Mouse (Mus musculus): Measurements from ENCODE around the gene Col9a1. TPM values are rescaled to one million over a fixed set of nuclear protein-coding genes. Genes with fewer than 3 reads are reported as not detected.
A peak's percentile ranks its signal among the peaks of the same experiment; 100 is the strongest.

Gene Col9a1
- polyA plus RNA-seq, 1 experiment from 2014 or later: 18.5 TPM

DNA sequence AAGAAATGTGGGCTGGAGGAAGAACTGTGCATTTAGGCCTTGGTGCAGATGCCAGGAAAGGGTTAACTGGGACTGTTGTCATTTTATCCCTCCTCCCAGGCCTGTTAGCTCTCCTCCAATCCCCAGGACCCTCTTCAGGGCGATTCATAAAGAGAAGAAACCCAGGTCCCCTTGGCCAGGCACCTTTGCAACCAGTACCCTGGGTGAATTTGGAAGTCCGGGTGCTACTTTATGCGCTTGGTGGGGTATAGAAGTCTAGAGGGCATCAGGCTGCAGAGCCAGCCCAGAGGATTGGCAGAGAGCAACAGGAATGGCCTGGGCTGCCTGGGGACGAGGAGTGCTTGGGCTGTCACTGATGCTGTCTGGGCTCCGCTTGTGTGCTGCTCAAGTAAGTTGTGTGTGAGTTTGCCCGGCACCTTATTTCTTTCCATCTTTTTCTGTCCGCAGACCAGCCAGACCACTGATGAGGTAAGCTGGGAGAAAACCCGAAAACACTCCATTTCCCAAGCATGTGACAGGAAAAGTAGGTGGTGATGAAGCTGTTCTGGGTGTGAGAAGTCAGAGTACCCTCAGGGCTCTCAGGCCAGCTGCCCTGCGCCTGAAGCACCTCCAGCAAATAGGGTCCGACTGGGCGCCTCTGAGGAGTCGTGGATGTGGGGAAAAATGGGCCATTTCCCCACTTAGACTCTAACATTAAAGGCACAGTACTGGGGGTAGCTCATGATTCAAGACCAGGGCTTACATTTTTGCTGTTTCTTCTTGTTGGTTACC is 17.8 kb downstream of the Col9a1 start:
- peaks cover 16% of the 10 kb centered on the region; the same call in 1 of the 2 replicates for H3K4me1 ChIP-seq (ENCODE audit: control insufficient read depth, insufficient read depth, low read length)
- peak overlapping the region; percentile 28 for H3K4me3 ChIP-seq (ENCODE audit: low read depth, low read length)
- H3K9me3 ChIP-seq (replicated peaks; ENCODE audit: control insufficient read depth, low read length): no peaks in the 10 kb centered on the region
- H3K27ac ChIP-seq (ENCODE audit: low read depth, low read length): peak overlapping the region; percentile 57
- no peaks in the 10 kb centered on the region for H3K36me3 ChIP-seq (ENCODE audit: control insufficient read depth, insufficient read depth, low read length)
- 26% methylated on average over 12 of the region's 12 CpGs for WGBS (ENCODE audit: insufficient replicate concordance)
- H3K27me3 ChIP-seq (ENCODE audit: control insufficient read depth, insufficient read depth, low read length): no peaks in the 10 kb centered on the region
- no peak for ATAC-seq (replicated peaks; ENCODE audit: insufficient number of reproducible peaks, low FRiP score, low TSS enrichment)
- peak overlapping the region; percentile 48 for H3K4me2 ChIP-seq
- peak overlapping the region; percentile 24; the same call in 1 of the 2 replicates for H3K9ac ChIP-seq (ENCODE audit: low read depth, low read length)

DNA sequence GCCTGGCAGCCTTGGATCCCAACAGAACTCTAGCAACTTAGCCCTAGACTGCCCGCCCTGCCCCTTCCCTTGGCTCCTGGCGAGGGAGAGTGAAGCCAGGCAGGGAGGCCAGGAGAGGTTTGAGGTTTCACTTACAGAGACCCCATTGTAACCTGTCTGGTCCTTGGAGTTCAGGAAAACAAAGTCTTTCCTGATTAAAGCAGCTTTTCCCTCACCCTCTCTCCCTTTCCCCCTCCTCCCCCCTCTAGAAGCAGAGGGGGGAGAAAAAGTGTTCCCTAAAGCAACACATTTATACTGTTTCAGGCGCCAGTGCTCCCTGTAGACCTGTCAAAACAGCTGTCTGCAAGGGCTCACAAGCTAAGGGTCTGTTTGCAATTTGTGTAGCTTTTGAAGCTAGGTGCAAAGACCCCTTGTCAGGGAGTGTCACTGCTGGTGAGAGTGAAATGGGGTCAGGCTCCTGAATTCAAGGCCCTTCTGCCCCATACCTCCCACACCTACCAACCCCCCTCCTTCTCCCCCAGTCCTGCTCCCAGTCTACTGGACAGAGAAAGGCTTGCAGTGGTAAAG is 18.6 kb downstream of the Col9a1 start:
- Histone ChIP-seq H3K36me3 (ENCODE audit: control insufficient read depth, insufficient read depth, low read length) (no peaks in the 10 kb centered on the region), H3K4me3 (ENCODE audit: low read depth, low read length) (peak overlapping the region; percentile 28; the same call in 1 of the 2 replicates), H3K4me2 (peak overlapping the region; percentile 48), H3K27ac (ENCODE audit: low read depth, low read length) (peak overlapping the region; percentile 57; the same call in 1 of the 2 replicates), H3K27me3 (ENCODE audit: control insufficient read depth, insufficient read depth, low read length) (no peaks in the 10 kb centered on the region), H3K9ac (ENCODE audit: low read depth, low read length) (peak overlapping the region; percentile 24; the same call in 1 of the 2 replicates), H3K4me1 (ENCODE audit: control insufficient read depth, insufficient read depth, low read length) (peaks cover 16% of the 10 kb centered on the region; the same call in 1 of the 2 replicates), H3K9me3 (replicated peaks; ENCODE audit: control insufficient read depth, low read length) (no peaks in the 10 kb centered on the region)
- 20% methylated on average over 3 of the region's 3 CpGs for WGBS (ENCODE audit: insufficient replicate concordance)
- peak; percentile 49 for ATAC-seq (replicated peaks; ENCODE audit: insufficient number of reproducible peaks, low FRiP score, low TSS enrichment)

DNA sequence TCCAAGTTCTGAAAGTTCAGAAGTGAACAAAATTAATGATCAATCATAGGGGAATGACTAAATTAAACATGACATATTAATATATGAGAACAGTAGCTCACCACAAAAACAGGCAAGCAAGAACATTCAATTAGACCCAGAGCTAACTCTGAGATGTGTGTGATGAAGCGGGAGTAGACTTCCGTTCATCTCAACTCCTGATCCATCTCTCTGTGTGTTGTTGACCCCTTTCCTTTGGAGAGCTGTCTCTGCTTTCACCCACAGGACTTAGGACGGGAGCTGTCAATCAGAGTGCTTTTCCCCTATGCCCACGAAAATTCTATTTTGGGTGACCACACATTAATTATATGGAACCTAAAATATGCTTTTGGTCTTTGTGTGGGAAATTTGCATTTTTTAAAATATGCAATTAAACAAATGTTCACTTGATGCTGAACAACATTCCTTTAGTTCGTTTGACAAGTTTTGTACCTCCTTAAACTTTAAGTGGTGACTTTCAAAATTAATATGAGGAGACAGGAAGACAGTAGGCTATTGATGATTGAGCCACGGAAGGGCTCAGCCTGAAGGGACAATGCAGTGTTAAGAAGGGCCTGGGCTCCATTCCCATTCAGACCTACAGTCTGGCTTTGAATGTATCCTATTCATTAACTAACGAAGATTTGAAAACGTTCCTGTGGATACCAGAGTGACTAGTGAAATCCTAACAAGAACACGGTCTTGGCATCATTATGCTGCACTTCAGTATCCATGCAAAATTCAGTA is 34.4 kb downstream of the Col9a1 start:
- Histone ChIP-seq H3K9ac (ENCODE audit: low read depth, low read length) (no peak overlapping the region), H3K9me3 (replicated peaks; ENCODE audit: control insufficient read depth, low read length) (no peaks in the 10 kb centered on the region; the same call in 1 of the 2 replicates), H3K4me1 (ENCODE audit: control insufficient read depth, insufficient read depth, low read length) (no peaks in the 10 kb centered on the region), H3K27me3 (ENCODE audit: control insufficient read depth, insufficient read depth, low read length) (no peaks in the 10 kb centered on the region), H3K36me3 (ENCODE audit: control insufficient read depth, insufficient read depth, low read length) (peaks cover 3% of the 10 kb centered on the region; the same call in 1 of the 2 replicates), H3K27ac (ENCODE audit: low read depth, low read length) (no peak overlapping the region), H3K4me3 (ENCODE audit: low read depth, low read length) (no peak overlapping the region), H3K4me2 (no peak overlapping the region)
- WGBS (ENCODE audit: insufficient replicate concordance): 74% methylated on average over 9 of the region's 9 CpGs
- ATAC-seq (replicated peaks; ENCODE audit: insufficient number of reproducible peaks, low FRiP score, low TSS enrichment): no peak

DNA sequence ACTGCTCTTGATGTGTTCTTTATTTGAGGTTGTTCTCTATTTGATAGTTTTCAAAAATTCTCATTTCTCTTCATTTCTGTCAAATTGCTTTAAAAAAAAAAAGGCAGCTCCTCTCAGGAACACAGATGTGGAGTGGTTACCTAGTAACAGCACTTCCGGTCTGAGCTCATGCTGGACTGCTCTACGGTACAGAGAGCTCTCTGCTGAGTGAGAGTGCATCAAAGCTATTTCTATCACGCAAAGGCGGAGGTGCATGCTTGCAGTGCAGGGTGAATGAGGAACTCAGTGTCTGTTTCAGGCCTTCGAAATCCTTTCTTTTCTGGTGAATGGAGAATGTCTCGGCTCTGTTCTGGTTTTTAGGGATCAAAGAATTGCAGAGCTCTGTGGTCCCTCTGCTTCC is 41.6 kb downstream of the Col9a1 start:
- no peak for ATAC-seq (replicated peaks; ENCODE audit: insufficient number of reproducible peaks, low FRiP score, low TSS enrichment)
- H3K27ac ChIP-seq (ENCODE audit: low read depth, low read length): no peak overlapping the region
- no peaks in the 10 kb centered on the region for H3K9me3 ChIP-seq (replicated peaks; ENCODE audit: control insufficient read depth, low read length)
- no peak overlapping the region for H3K9ac ChIP-seq (ENCODE audit: low read depth, low read length)
- no peak overlapping the region for H3K4me2 ChIP-seq
- 48% methylated on average over 6 of the region's 6 CpGs for WGBS (ENCODE audit: insufficient replicate concordance)
- H3K4me3 ChIP-seq (ENCODE audit: low read depth, low read length): no peak overlapping the region
- H3K36me3 ChIP-seq (ENCODE audit: control insufficient read depth, insufficient read depth, low read length): no peaks in the 10 kb centered on the region
- H3K27me3 ChIP-seq (ENCODE audit: control insufficient read depth, insufficient read depth, low read length): no peaks in the 10 kb centered on the region
- H3K4me1 ChIP-seq (ENCODE audit: control insufficient read depth, insufficient read depth, low read length): peaks cover 2% of the 10 kb centered on the region; the same call in 1 of the 2 replicates

DNA sequence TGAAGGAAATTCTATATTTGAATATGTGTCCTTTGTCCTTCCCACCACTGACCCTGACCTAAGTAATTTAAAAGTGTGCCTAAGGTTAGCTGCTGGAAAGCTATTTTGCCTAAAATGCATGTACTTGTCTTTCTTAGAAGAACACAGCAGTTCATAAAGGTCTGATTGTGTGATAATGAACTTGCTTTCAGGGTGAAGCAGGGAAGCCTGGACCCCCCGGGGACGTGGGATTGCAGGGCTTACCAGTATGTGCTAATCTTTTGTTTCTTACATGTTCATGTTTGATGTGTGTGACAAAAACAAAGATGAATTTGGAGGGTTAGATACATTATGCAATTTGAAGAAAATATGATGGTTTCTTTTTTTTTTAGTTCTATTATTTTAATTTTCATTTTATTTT is 44.8 kb downstream of the Col9a1 start:
- H3K4me1 ChIP-seq (ENCODE audit: control insufficient read depth, insufficient read depth, low read length): peaks cover 2% of the 10 kb centered on the region; the same call in 1 of the 2 replicates
- WGBS (ENCODE audit: insufficient replicate concordance): 79% methylated on average over 2 of the region's 2 CpGs
- H3K4me3 ChIP-seq (ENCODE audit: low read depth, low read length): no peak overlapping the region
- ATAC-seq (replicated peaks; ENCODE audit: insufficient number of reproducible peaks, low FRiP score, low TSS enrichment): no peak
- H3K9me3 ChIP-seq (replicated peaks; ENCODE audit: control insufficient read depth, low read length): no peaks in the 10 kb centered on the region
- H3K9ac ChIP-seq (ENCODE audit: low read depth, low read length): no peak overlapping the region
- no peak overlapping the region for H3K4me2 ChIP-seq
- H3K27ac ChIP-seq (ENCODE audit: low read depth, low read length): no peak overlapping the region
- no peaks in the 10 kb centered on the region for H3K36me3 ChIP-seq (ENCODE audit: control insufficient read depth, insufficient read depth, low read length)
- no peaks in the 10 kb centered on the region for H3K27me3 ChIP-seq (ENCODE audit: control insufficient read depth, insufficient read depth, low read length)

DNA sequence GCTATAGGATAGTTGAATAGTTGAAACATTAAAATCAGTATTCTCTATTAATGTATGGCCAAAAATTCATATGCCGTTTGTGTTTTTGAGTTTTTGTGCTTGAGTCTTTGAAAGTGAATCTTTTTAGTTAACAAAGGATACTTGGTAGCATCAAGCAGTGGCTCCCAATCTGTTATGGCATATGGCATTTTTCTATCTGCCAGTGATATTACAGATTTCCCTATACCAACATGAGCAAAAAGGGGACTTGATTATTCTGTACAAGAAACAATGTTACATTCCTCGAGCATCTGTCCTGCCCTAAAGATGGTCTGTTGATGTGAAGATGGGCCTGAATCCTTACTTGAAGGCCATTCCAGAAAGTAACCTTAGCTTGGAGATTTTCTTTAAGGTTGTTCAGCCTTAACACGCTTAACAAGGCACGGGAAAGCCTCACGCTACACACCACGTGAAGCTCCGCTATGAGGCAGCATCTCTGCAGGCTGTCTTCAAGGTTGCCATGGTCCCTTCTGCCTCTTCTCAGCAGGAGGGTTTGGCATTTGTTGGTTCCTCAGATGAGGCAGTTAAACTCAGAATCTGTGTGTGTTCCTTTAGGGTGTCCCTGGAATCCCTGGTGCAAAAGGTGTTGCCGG is 45.7 kb downstream of the Col9a1 start:
- Histone ChIP-seq H3K4me3 (ENCODE audit: low read depth, low read length) (no peak overlapping the region), H3K36me3 (ENCODE audit: control insufficient read depth, insufficient read depth, low read length) (no peaks in the 10 kb centered on the region), H3K4me2 (no peak overlapping the region), H3K27me3 (ENCODE audit: control insufficient read depth, insufficient read depth, low read length) (no peaks in the 10 kb centered on the region), H3K4me1 (ENCODE audit: control insufficient read depth, insufficient read depth, low read length) (peaks cover 2% of the 10 kb centered on the region; the same call in 1 of the 2 replicates), H3K9me3 (replicated peaks; ENCODE audit: control insufficient read depth, low read length) (no peaks in the 10 kb centered on the region), H3K27ac (ENCODE audit: low read depth, low read length) (no peak overlapping the region), H3K9ac (ENCODE audit: low read depth, low read length) (no peak overlapping the region)
- WGBS (ENCODE audit: insufficient replicate concordance): 81% methylated on average over 8 of the region's 8 CpGs
- ATAC-seq (replicated peaks; ENCODE audit: insufficient number of reproducible peaks, low FRiP score, low TSS enrichment): no peak

DNA sequence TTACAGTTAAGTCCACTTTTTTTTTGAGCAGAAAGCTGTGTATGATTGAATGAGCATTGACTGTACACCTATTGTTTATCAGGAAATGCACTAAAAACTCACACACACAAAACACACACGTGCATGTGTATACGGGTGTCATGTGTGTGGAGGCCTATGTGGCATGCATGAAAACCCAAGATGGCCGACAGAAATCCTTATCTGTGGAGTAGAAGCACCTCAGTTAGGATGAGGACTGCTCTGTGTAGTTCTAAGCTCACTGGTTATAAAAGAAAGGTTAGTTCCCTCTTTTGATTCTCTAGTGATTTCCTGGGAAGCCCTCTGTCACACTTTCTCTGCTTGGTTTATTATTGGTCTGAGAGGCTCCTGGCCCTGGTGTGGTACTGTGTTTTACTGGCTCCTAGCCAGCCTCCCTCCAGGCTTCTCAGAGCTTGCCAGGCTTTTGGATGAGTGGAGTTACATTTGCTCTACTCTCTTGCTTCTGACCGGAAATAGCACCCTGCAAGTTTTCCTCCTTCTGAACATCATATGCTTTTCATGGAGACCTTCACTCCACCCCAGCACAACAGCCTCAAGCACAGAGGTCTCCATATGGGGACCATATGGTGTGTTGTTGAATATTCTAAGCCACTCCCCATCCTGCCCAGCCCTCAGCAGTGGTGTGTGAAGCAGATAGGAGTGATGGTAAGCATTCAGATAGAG is 48.6 kb downstream of the Col9a1 start:
- no peak overlapping the region for H3K4me3 ChIP-seq (ENCODE audit: low read depth, low read length)
- no peaks in the 10 kb centered on the region for H3K9me3 ChIP-seq (replicated peaks; ENCODE audit: control insufficient read depth, low read length)
- H3K4me1 ChIP-seq (ENCODE audit: control insufficient read depth, insufficient read depth, low read length): peaks cover 2% of the 10 kb centered on the region; the same call in 1 of the 2 replicates
- H3K36me3 ChIP-seq (ENCODE audit: control insufficient read depth, insufficient read depth, low read length): no peaks in the 10 kb centered on the region
- H3K27ac ChIP-seq (ENCODE audit: low read depth, low read length): no peak overlapping the region
- H3K9ac ChIP-seq (ENCODE audit: low read depth, low read length): no peak overlapping the region
- no peak overlapping the region for H3K4me2 ChIP-seq
- H3K27me3 ChIP-seq (ENCODE audit: control insufficient read depth, insufficient read depth, low read length): no peaks in the 10 kb centered on the region
- no peak for ATAC-seq (replicated peaks; ENCODE audit: insufficient number of reproducible peaks, low FRiP score, low TSS enrichment)
- 75% methylated on average over 4 of the region's 4 CpGs for WGBS (ENCODE audit: insufficient replicate concordance)
